Mouse (Mus musculus): ENCODE results near the gene Nsun3.
"Not testable (repeated sequence)": the region's sequence is repeated elsewhere in the genome, so short reads cannot be mapped to it uniquely, and the experiment has no call there.

Gene Nsun3

GRCm38 (mm10) chr16:62745875-62746274 lies 40.7 kb downstream of the Nsun3 start:
- DNase-seq = no peak

GRCm38 (mm10) chr16:62734359-62734758 lies 52.3 kb downstream of the Nsun3 start:
- DNase-seq = no peak

GRCm38 (mm10) chr16:62730291-62730690 lies 56.3 kb downstream of the Nsun3 start:
- no peak for DNase-seq

GRCm38 (mm10) chr16:62729846-62730245 lies 56.8 kb downstream of the Nsun3 start:
- DNase-seq = no peak

- DNase-seq = not testable (repeated sequence)
These were observed 68.4 kb downstream of the Nsun3 start for GRCm38 (mm10) chr16:62718255-62718654.

GRCm38 (mm10) chr16:62690436-62690835 lies 96.2 kb downstream of the Nsun3 start:
- no peak for DNase-seq

- no peak for DNase-seq
These were observed 100.5 kb downstream of the Nsun3 start for GRCm38 (mm10) chr16:62686073-62686472.

- DNase-seq = no peak
These were observed 101.1 kb downstream of the Nsun3 start for GRCm38 (mm10) chr16:62685494-62685893.

Data from embryo, embryonic 11 days (tissue).